Mouse (Mus musculus) neural tube, embryonic 12.5 days (tissue): Measurements from ENCODE around the gene Trp53bp2. TPM values are rescaled to one million over a fixed set of nuclear protein-coding genes. Genes with fewer than 3 reads are reported as not detected.

ENCODE experiments used
- ATAC-seq: fragments of 200-750 bp; cut with Nextera tagmentation; 2 replicates; pipeline ENCODE4 v1.8.0; 2017; ENCODE audit warnings: low read depth, mild to moderate bottlenecking, moderate TSS enrichment, moderate library complexity; ENCODE audit not compliant: low FRiP score
- H3K27ac ChIP-seq: fragments of 300-500 bp; sonication (generic); 2 replicates; pipeline ENCODE4 v1.5.1; 2016
- H3K27me3 ChIP-seq: fragments of 300-500 bp; sonication (generic); replicated peaks from 2 replicates; pipeline ENCODE4 v1.6.1; 2016; ENCODE audit warnings: mild to moderate bottlenecking
- H3K36me3 ChIP-seq: fragments of 300-500 bp; sonication (generic); 2 replicates; pipeline ENCODE4 v1.6.1; 2016; ENCODE audit warnings: mild to moderate bottlenecking
- H3K4me1 ChIP-seq: fragments of 300-500 bp; sonication (generic); 2 replicates; pipeline ENCODE4 v1.6.1; 2016
- H3K4me2 ChIP-seq: fragments of 300-500 bp; sonication (generic); replicated peaks from 2 replicates; pipeline ENCODE4 v1.6.1; 2016; ENCODE audit warnings: mild to moderate bottlenecking
- H3K4me3 ChIP-seq: fragments of 300-500 bp; sonication (generic); 2 replicates; pipeline ENCODE4 v1.5.1; 2016
- H3K9ac ChIP-seq: fragments of 300-500 bp; sonication (generic); 2 replicates; pipeline ENCODE4 v1.6.1; 2016; ENCODE audit warnings: mild to moderate bottlenecking
- H3K9me3 ChIP-seq: fragments of 300-500 bp; sonication (generic); 2 replicates; pipeline ENCODE4 v1.6.1; 2016; ENCODE audit warnings: mild to moderate bottlenecking
- WGBS: fragments of 180-500 bp; shearing (Covaris S2); methylation state at CpG from one replicate; pipeline ENCODE4 v1.1.7; 2016; 5-methylcytosine and 5-hydroxymethylcytosine counted together
- polyA plus RNA-seq: library from polyadenylated mRNA; unstranded; fragments of >200 nt; fragmentation: Nextera tagmentation; extraction: Ambion mirVana; gene quantifications from 2 replicates; pipeline ENCODE4 v1.2.1, GENCODE M21; 2016

Gene Trp53bp2
- polyA plus RNA-seq, 1 experiment from 2014 or later = 32.2 TPM

- 69% methylated on average over 6 of the region's 6 CpGs for WGBS
- Histone ChIP-seq H3K4me1 (peaks cover 8% of the 10 kb centered on the region; the same call in 1 of the 2 replicates), H3K27ac (no peak overlapping the region), H3K36me3 (peaks cover 6% of the 10 kb centered on the region; the same call in 1 of the 2 replicates), H3K4me3 (no peak overlapping the region), H3K9me3 (no peaks in the 10 kb centered on the region), H3K4me2 (no peak overlapping the region), H3K27me3 (no peaks in the 10 kb centered on the region), H3K9ac (no peak overlapping the region)
- no peak for ATAC-seq
Observed at GRCm38 (mm10) chr1:182496685-182497084, 87.7 kb downstream of the Trp53bp2 start.

- WGBS = 69% methylated on average over 4 of the region's 4 CpGs
- Histone ChIP-seq H3K4me1 (peaks cover 13% of the 10 kb centered on the region; the same call in 1 of the 2 replicates), H3K9ac (no peak overlapping the region), H3K9me3 (no peaks in the 10 kb centered on the region), H3K27ac (no peak overlapping the region), H3K4me2 (no peak overlapping the region), H3K36me3 (peaks cover 3% of the 10 kb centered on the region; the same call in 1 of the 2 replicates), H3K27me3 (no peaks in the 10 kb centered on the region), H3K4me3 (no peak overlapping the region)
- no peak for ATAC-seq
Observed at GRCm38 (mm10) chr1:182497736-182498135, 88.8 kb downstream of the Trp53bp2 start.

- 72% methylated on average over 9 of the region's 9 CpGs for WGBS
- no peak for ATAC-seq
- no peak overlapping the region for H3K4me3 ChIP-seq
- no peaks in the 10 kb centered on the region for H3K27me3 ChIP-seq
- no peak overlapping the region for H3K9ac ChIP-seq
- H3K4me2 ChIP-seq = no peak overlapping the region
- peaks cover 3% of the 10 kb centered on the region; the same call in 1 of the 2 replicates for H3K36me3 ChIP-seq
- H3K4me1 ChIP-seq = peaks cover 20% of the 10 kb centered on the region
- no peak overlapping the region for H3K27ac ChIP-seq
- no peaks in the 10 kb centered on the region for H3K9me3 ChIP-seq
Observed at GRCm38 (mm10) chr1:182499443-182500089, 90.6 kb downstream of the Trp53bp2 start.

GRCm38 (mm10) chr1:182500224-182500623 lies 91.3 kb downstream of the Trp53bp2 start:
- no peak for ATAC-seq
- Histone ChIP-seq H3K9ac (no peak overlapping the region), H3K36me3 (peaks cover 6% of the 10 kb centered on the region; the same call in 1 of the 2 replicates), H3K4me1 (peaks cover 22% of the 10 kb centered on the region), H3K4me3 (no peak overlapping the region), H3K27me3 (no peaks in the 10 kb centered on the region), H3K9me3 (no peaks in the 10 kb centered on the region), H3K27ac (no peak overlapping the region), H3K4me2 (no peak overlapping the region)
- 70% methylated on average over 4 of the region's 4 CpGs for WGBS

GRCm38 (mm10) chr1:182500843-182501242 lies 91.9 kb downstream of the Trp53bp2 start:
- Histone ChIP-seq H3K27me3 (no peaks in the 10 kb centered on the region), H3K4me1 (peaks cover 22% of the 10 kb centered on the region), H3K9me3 (no peaks in the 10 kb centered on the region), H3K4me3 (no peak overlapping the region), H3K9ac (no peak overlapping the region), H3K4me2 (no peak overlapping the region), H3K36me3 (peaks cover 9% of the 10 kb centered on the region), H3K27ac (no peak overlapping the region)
- no peak for ATAC-seq
- 91% methylated on average over 4 of the region's 4 CpGs for WGBS

GRCm38 (mm10) chr1:182501815-182502405 lies 92.9 kb downstream of the Trp53bp2 start:
- Histone ChIP-seq H3K27ac (no peak overlapping the region), H3K4me3 (no peak overlapping the region), H3K36me3 (peaks cover 16% of the 10 kb centered on the region), H3K4me2 (no peak overlapping the region), H3K27me3 (no peaks in the 10 kb centered on the region), H3K9ac (no peak overlapping the region), H3K4me1 (peaks cover 22% of the 10 kb centered on the region), H3K9me3 (no peaks in the 10 kb centered on the region)
- no peak for ATAC-seq
- WGBS = 88% methylated on average over 7 of the region's 7 CpGs

GRCm38 (mm10) chr1:182502491-182503050 lies 93.6 kb downstream of the Trp53bp2 start:
- H3K27me3 ChIP-seq = no peaks in the 10 kb centered on the region
- no peak for ATAC-seq
- H3K9me3 ChIP-seq = no peaks in the 10 kb centered on the region
- H3K4me3 ChIP-seq = no peak overlapping the region
- WGBS = 89% methylated on average over 7 of the region's 7 CpGs
- no peak overlapping the region for H3K27ac ChIP-seq
- peaks cover 22% of the 10 kb centered on the region for H3K4me1 ChIP-seq
- no peak overlapping the region for H3K9ac ChIP-seq
- H3K4me2 ChIP-seq = no peak overlapping the region
- H3K36me3 ChIP-seq = peaks cover 16% of the 10 kb centered on the region

- ATAC-seq = no peak
Observed at GRCm38 (mm10) chr1:182503206-182503900, 94.4 kb downstream of the Trp53bp2 start.

GRCm38 (mm10) chr1:182504223-182504622 lies 95.3 kb downstream of the Trp53bp2 start:
- 0 out of 2 replicates have a peak, but pooled peaks have one; percentile 28 for ATAC-seq
- H3K27ac ChIP-seq = no peak overlapping the region
- peaks cover 22% of the 10 kb centered on the region for H3K4me1 ChIP-seq
- no peaks in the 10 kb centered on the region for H3K27me3 ChIP-seq
- H3K4me3 ChIP-seq = no peak overlapping the region
- WGBS = 29% methylated on average over 4 of the region's 4 CpGs
- no peak overlapping the region; the same call in 1 of the 2 replicates for H3K4me2 ChIP-seq
- no peaks in the 10 kb centered on the region for H3K9me3 ChIP-seq
- H3K9ac ChIP-seq = 0 out of 2 replicates have a peak overlapping the region, but pooled peaks have one; percentile 26
- H3K36me3 ChIP-seq = peaks cover 23% of the 10 kb centered on the region

More at GRCm38 (mm10) chr1:182503206-182503900, 94.4 kb downstream of the Trp53bp2 start:
- Histone ChIP-seq H3K4me2 (no peak overlapping the region), H3K4me1 (peaks cover 22% of the 10 kb centered on the region), H3K27ac (no peak overlapping the region), H3K36me3 (peaks cover 16% of the 10 kb centered on the region), H3K4me3 (no peak overlapping the region), H3K9me3 (no peaks in the 10 kb centered on the region), H3K9ac (no peak overlapping the region), H3K27me3 (no peaks in the 10 kb centered on the region)
- 86% methylated on average over 13 of the region's 13 CpGs for WGBS

- 95% methylated on average over 3 of the region's 3 CpGs for WGBS
- Histone ChIP-seq H3K4me2 (no peak overlapping the region), H3K9ac (no peak overlapping the region), H3K27me3 (no peaks in the 10 kb centered on the region), H3K9me3 (no peaks in the 10 kb centered on the region), H3K4me1 (peaks cover 19% of the 10 kb centered on the region), H3K27ac (no peak overlapping the region), H3K36me3 (peaks cover 32% of the 10 kb centered on the region), H3K4me3 (no peak overlapping the region)
- no peak for ATAC-seq
Observed at GRCm38 (mm10) chr1:182505291-182505690, 96.3 kb downstream of the Trp53bp2 start.

GRCm38 (mm10) chr1:182506229-182506986 lies 97.4 kb downstream of the Trp53bp2 start:
- WGBS = 67% methylated on average over 7 of the region's 7 CpGs
- H3K4me2 ChIP-seq = no peak overlapping the region
- ATAC-seq = no peak

More at GRCm38 (mm10) chr1:182506229-182506986, 97.4 kb downstream of the Trp53bp2 start:
- H3K27me3 ChIP-seq = no peaks in the 10 kb centered on the region
- H3K27ac ChIP-seq = no peak overlapping the region
- H3K9ac ChIP-seq = no peak overlapping the region
- peaks cover 42% of the 10 kb centered on the region for H3K36me3 ChIP-seq
- H3K4me3 ChIP-seq = no peak overlapping the region
- no peaks in the 10 kb centered on the region for H3K9me3 ChIP-seq
- peaks cover 19% of the 10 kb centered on the region for H3K4me1 ChIP-seq
